Mouse (Mus musculus): ENCODE data around the gene Def6. TPM values are rescaled to one million over a fixed set of nuclear protein-coding genes. Genes with fewer than 3 reads are reported as not detected.

Gene Def6
- total RNA-seq, 2 experiments from 2014 or later = 4.7 to 7.1 TPM

GRCm38 (mm10) chr17:28234641-28235040, 27.1 kb downstream of the Def6 start:
- intact Hi-C loops (cut with DNase I) = loop anchor here (5.0 kb wide), 1 partner anchor 38 kb away; no protein-coding TSS in a partner anchor
- no peak for DNase-seq

- intact Hi-C loops (cut with DNase I) = no loop called here
- DNase-seq = peak; percentile 31 to 58
Measured at GRCm38 (mm10) chr17:28235982-28236635, 28.5 kb downstream of the Def6 start.

DNA sequence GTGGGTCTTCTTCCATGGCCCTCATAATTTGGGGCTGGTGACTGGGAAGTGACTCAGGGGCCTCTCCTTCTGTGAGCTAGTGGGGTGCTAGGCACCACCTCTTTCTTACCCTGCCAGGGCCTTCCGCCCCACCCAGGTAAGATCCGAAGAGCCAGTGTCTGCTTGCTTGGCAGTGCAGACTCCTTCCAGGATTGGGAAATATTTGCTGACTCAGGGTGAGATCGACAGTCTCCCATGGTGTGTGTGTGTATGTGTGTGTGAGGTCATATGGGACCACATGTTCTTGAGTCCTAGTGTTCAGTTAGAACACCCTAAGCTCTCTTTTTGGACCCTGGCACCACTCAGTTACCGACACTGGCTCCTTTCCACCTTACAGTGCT, 29.0 kb downstream of the Def6 start:
- DNase-seq = no peak
- intact Hi-C loops (cut with DNase I) = no loop called here

GRCm38 (mm10) chr17:28237362-28237761, 29.8 kb downstream of the Def6 start:
- DNase-seq = no peak
- intact Hi-C loops (cut with DNase I) = no loop called here

- no peak for DNase-seq
- intact Hi-C loops (cut with DNase I) = no loop called here
Measured at GRCm38 (mm10) chr17:28237874-28238273, 30.3 kb downstream of the Def6 start.

- intact Hi-C loops (cut with DNase I) = no loop called here
Measured at GRCm38 (mm10) chr17:28240846-28241245, 33.3 kb downstream of the Def6 start.

GRCm38 (mm10) chr17:28242296-28242695, 34.7 kb downstream of the Def6 start:
- no peak for DNase-seq
- intact Hi-C loops (cut with DNase I) = no loop called here

More at GRCm38 (mm10) chr17:28240846-28241245, 33.3 kb downstream of the Def6 start:
- DNase-seq = no peak

GRCm38 (mm10) chr17:28244214-28244613, 36.6 kb downstream of the Def6 start:
- intact Hi-C loops (cut with DNase I) = no loop called here
- DNase-seq = no peak

- intact Hi-C loops (cut with DNase I) = no loop called here
Measured at GRCm38 (mm10) chr17:28244714-28245113, 37.1 kb downstream of the Def6 start.

DNA sequence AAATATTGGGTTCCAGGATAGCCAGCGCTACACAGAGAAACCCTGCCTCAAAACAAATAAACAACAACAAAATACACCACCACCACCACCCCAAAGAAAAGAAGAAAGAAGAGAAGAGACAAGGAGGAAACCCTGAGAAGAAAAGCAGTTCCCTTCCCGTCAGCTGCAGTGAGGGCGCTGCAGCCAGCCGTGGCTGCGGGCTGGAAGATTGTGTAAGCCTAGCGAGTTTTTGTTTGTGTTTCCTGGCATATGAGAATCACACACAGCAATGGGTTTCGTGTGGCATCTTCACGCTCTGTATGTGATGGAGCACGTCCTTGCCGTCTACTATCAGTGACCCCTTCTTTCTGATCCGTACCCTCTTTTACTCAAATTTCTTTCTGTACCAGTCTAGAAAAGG, 39.1 kb downstream of the Def6 start:
- intact Hi-C loops (cut with DNase I) = no loop called here
- no peak for DNase-seq

More at GRCm38 (mm10) chr17:28244714-28245113, 37.1 kb downstream of the Def6 start:
- no peak for DNase-seq

- DNase-seq = peak; percentile 41 to 45
- intact Hi-C loops (cut with DNase I) = no loop called here
Measured at GRCm38 (mm10) chr17:28247613-28248012, 40.0 kb downstream of the Def6 start.

- DNase-seq = no peak
- intact Hi-C loops (cut with DNase I) = no loop called here
Measured at GRCm38 (mm10) chr17:28249062-28249461, 41.5 kb downstream of the Def6 start.

DNA sequence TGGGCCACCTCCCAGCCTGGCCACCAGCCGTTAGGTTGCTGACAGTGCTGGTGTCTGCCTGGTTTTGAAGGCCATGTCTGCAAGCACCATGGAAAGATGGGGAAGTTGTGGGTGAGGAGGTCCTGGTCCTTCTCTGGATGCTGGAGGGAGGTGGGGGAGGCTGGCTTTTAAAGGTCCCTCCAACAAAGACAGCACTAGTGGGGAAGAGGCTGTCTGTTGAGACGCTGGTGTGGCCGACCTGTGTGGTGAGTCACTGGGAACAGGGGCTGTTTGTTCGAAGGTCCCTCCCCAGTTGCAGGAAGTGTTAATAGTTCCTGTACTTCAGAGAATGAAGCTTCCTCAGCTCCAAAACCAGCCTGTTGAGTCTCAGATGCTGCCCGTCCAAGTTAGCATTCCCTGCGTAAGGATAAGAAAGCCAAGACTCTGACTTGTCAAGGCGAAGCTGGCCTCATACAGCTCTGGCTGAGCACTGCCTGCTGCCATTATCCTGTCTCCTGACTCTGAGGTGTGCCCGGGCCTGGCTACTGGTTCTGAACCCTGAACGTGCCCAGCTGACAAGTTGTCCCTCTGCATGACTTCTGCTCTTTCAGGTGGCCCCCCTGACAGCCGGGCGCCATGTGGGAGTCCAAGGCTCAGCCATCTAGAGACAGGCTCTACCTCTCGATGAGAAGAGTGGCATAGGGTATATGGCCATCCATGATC, 44.2 kb downstream of the Def6 start:
- no peak for DNase-seq
- intact Hi-C loops (cut with DNase I) = no loop called here

- DNase-seq = peak in 1 of 2 experiments; percentile 45
- intact Hi-C loops (cut with DNase I) = no loop called here
Measured at GRCm38 (mm10) chr17:28252281-28252648, 44.7 kb downstream of the Def6 start.

- peak; percentile 40 to 41 for DNase-seq
- intact Hi-C loops (cut with DNase I) = no loop called here
Measured at GRCm38 (mm10) chr17:28253216-28253615, 45.6 kb downstream of the Def6 start.

- intact Hi-C loops (cut with DNase I) = no loop called here
- no peak for DNase-seq
Measured at GRCm38 (mm10) chr17:28254804-28255203, 47.2 kb downstream of the Def6 start.

DNA sequence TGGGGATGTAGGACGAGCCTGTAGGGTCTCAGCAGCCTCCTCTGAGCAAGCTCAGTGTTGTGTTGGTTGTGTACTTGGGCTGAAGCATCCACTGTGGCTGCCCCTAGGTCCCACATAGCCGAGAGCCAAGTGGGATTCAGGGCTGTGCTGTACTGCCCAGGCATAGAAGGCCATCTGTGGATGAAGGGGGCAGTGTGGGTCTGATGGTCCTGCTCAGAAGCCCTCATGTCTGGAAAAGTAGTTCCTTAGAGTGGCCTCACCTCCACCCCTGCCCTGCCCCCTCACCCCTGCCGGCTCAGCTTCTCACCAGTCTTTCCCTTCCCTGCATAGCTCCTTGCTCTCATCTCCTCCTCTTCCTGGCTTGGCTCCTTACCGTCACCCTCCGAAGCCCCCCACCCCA, 48.1 kb downstream of the Def6 start:
- intact Hi-C loops (cut with DNase I) = no loop called here
- DNase-seq = no peak

DNA sequence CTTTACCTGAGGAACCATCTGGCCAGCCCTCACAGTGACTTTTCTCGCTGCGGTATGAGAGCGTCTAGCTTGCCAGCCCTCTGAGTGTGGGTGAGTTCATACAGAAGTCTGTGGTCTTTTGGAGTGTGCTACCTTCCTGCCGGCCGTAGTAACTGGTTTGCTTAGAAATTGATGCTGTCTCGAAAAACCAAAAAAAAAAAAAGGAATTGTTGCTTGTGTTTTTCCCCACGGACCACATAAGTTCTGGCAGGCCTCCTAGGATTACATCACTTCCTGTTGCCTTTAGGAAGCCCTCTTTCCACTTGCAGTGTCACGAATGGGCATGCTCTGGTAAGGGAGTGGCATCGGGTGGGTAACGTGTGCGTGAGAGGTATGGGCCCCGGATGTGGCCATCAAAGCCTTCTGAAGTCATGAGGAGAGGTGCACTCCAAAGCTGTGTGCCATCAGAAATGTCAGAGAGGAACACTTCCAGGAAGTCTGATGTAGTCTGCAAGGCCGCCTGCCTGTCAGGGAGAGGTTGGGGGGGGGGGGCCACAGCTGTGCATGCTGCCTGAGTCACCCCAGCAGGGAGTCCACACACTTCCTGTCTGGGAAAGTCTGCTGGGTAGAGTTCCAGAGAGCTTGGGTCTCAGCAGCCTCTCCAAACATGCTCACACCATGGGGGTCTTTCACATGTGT, 49.2 kb downstream of the Def6 start:
- DNase-seq = peak; percentile 70 to 82
- intact Hi-C loops (cut with DNase I) = no loop called here

DNA sequence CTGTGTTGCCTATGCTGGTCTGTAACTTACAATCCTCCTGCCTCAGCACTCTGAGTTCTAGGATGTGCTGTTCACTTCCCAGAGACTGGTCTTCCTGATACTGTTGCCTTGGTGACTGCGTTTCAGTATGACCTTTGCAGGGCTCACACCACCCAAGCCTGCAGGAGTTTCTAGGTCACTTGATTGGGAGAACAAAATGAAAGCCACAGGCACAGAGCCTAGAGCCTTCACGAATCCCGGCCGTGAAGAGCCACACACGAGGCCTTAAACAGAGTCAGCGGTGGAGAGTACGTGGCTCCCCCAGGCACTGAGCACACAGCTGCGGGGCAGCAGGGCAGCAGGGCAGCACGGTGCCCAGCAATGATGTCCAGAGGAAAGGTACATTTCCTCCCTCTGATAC, 50.7 kb downstream of the Def6 start:
- intact Hi-C loops (cut with DNase I) = no loop called here

GRCm38 (mm10) chr17:28259890-28260542, 52.4 kb downstream of the Def6 start:
- DNase-seq = no peak
- intact Hi-C loops (cut with DNase I) = loop anchor here (5.0 kb wide), 1 partner anchor 33 kb away; no protein-coding TSS in a partner anchor

More for the DNA sequence above, 50.7 kb downstream of the Def6 start:
- no peak for DNase-seq

DNA sequence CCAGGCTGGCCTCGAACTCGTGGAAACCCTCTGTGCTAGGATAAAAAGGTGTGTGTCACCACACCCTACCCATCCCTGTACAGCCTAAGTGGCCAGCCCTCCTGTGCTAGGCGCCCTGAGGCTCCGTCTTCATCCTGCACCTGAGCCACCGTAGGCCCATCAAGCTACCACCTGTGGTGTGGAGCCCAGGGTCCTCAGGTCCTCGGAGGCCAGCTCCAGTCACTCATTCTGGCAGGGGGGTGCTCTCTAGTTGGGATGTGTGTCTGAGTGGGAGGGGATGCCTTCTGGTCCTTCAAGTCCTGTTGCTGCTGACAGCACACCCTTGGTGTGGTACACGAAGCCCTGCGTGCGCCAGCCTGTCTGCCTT, 52.9 kb downstream of the Def6 start:
- DNase-seq = no peak
- intact Hi-C loops (cut with DNase I) = loop anchor here (5.0 kb wide), 1 partner anchor 33 kb away; no protein-coding TSS in a partner anchor
